Mouse (Mus musculus): ENCODE measurements around the gene Gpha2. TPM values are rescaled to one million over a fixed set of nuclear protein-coding genes. Genes with fewer than 3 reads are reported as not detected.

Gene Gpha2
- polyA plus RNA-seq (2015; fragmentation: Nextera tagmentation; extraction: Ambion mirVana), result 0.57 TPM in 1 of 2 replicates, not detected in the other

- WGBS, result 35% methylated on average over 2 of the region's 2 CpGs
- ATAC-seq (replicated peaks; ENCODE audit: insufficient number of reproducible peaks, insufficient read depth, low FRiP score, low read depth), result no peak
Measured at GRCm38 (mm10) chr19:6226135-6226534, at the start of gene Gpha2. Gene Gpha2, plus strand, starts transcription at chr19:6226380.

DNA sequence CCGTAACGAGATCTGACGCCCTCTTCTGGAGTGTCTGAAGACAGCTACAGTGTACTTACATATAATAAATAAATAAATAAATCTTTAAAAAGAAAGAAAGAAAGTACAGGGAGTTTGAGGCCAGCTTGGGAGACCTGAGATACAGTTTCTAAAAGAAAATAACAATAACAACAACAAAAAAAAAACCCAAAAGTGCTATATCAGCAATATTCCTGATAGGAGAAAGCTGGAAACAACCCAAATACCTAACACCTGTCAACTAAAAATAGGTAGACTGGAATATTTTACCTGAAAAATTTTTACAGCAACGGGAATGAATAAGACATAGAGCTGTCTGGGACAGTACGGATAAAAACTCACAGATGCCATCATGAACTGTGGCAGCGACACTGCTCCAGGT is 47.4 kb upstream of the Gpha2 start:
- 82% methylated on average over 6 of the region's 6 CpGs for WGBS

More at GRCm38 (mm10) chr19:6226135-6226534, at the start of gene Gpha2:
- no peak within 1 kb of the TSS for H3K4me3 ChIP-seq
- H3K27ac ChIP-seq, result no peak within 1 kb of the TSS
- H3K9me3 ChIP-seq (replicated peaks), result no peaks in the 10 kb centered on the region
- no peak within 1 kb of the TSS for H3K4me2 ChIP-seq
- peaks cover 27% of the 10 kb centered on the region for H3K36me3 ChIP-seq
- no peaks in the 10 kb centered on the region for H3K4me1 ChIP-seq (replicated peaks)
- H3K27me3 ChIP-seq, result no peaks in the 10 kb centered on the region
- H3K9ac ChIP-seq, result no peak within 1 kb of the TSS

GRCm38 (mm10) chr19:6181629-6182028 is 44.6 kb upstream of the Gpha2 start:
- H3K4me3 ChIP-seq, result no peak overlapping the region
- 13% methylated on average over 5 of the region's 5 CpGs for WGBS
- ATAC-seq (replicated peaks; ENCODE audit: insufficient number of reproducible peaks, insufficient read depth, low FRiP score, low read depth), result no peak
- no peak overlapping the region for H3K9ac ChIP-seq
- H3K9me3 ChIP-seq (replicated peaks), result no peaks in the 10 kb centered on the region
- no peak overlapping the region for H3K27ac ChIP-seq
- H3K27me3 ChIP-seq, result peaks cover 9% of the 10 kb centered on the region; the same call in 1 of the 2 replicates
- H3K4me1 ChIP-seq (replicated peaks), result no peaks in the 10 kb centered on the region
- H3K4me2 ChIP-seq, result no peak overlapping the region
- H3K36me3 ChIP-seq, result no peaks in the 10 kb centered on the region

More for the DNA sequence above, 47.4 kb upstream of the Gpha2 start:
- Histone ChIP-seq H3K4me1 (replicated peaks) (no peaks in the 10 kb centered on the region), H3K27ac (no peak overlapping the region), H3K4me2 (no peak overlapping the region), H3K4me3 (no peak overlapping the region), H3K36me3 (no peaks in the 10 kb centered on the region), H3K27me3 (peaks cover 9% of the 10 kb centered on the region; the same call in 1 of the 2 replicates), H3K9ac (no peak overlapping the region), H3K9me3 (replicated peaks) (no peaks in the 10 kb centered on the region)
- ATAC-seq (replicated peaks; ENCODE audit: insufficient number of reproducible peaks, insufficient read depth, low FRiP score, low read depth), result no peak

- no peak for ATAC-seq (replicated peaks; ENCODE audit: insufficient number of reproducible peaks, insufficient read depth, low FRiP score, low read depth)
- 19% methylated on average over 3 of the region's 3 CpGs for WGBS
- Histone ChIP-seq H3K9ac (no peak overlapping the region), H3K27ac (no peak overlapping the region), H3K4me2 (no peak overlapping the region), H3K36me3 (no peaks in the 10 kb centered on the region), H3K4me1 (replicated peaks) (no peaks in the 10 kb centered on the region), H3K4me3 (no peak overlapping the region), H3K9me3 (replicated peaks) (no peaks in the 10 kb centered on the region), H3K27me3 (peaks cover 9% of the 10 kb centered on the region; the same call in 1 of the 2 replicates)
Measured at GRCm38 (mm10) chr19:6182534-6182933, 43.6 kb upstream of the Gpha2 start.

- no peaks in the 10 kb centered on the region for H3K4me1 ChIP-seq (replicated peaks)
- no peak within 1 kb of the TSS for H3K4me2 ChIP-seq
- no peak within 1 kb of the TSS for H3K9ac ChIP-seq
- no peak for ATAC-seq (replicated peaks; ENCODE audit: insufficient number of reproducible peaks, insufficient read depth, low FRiP score, low read depth)
- H3K9me3 ChIP-seq (replicated peaks), result no peaks in the 10 kb centered on the region
- WGBS, result 76% methylated on average over 23 of the region's 23 CpGs
- peaks cover 9% of the 10 kb centered on the region; the same call in 1 of the 2 replicates for H3K27me3 ChIP-seq
- H3K27ac ChIP-seq, result no peak within 1 kb of the TSS
- H3K36me3 ChIP-seq, result no peaks in the 10 kb centered on the region
- no peak within 1 kb of the TSS for H3K4me3 ChIP-seq
Measured at GRCm38 (mm10) chr19:6184131-6184530, 42.0 kb upstream of the Gpha2 start, which contains the start of gene Majin. Gene Majin, plus strand, starts transcription at chr19:6184388.

- Histone ChIP-seq H3K4me1 (replicated peaks) (no peaks in the 10 kb centered on the region), H3K9me3 (replicated peaks) (no peaks in the 10 kb centered on the region), H3K4me3 (no peak overlapping the region), H3K36me3 (no peaks in the 10 kb centered on the region), H3K27me3 (no peaks in the 10 kb centered on the region), H3K4me2 (no peak overlapping the region), H3K9ac (no peak overlapping the region), H3K27ac (no peak overlapping the region)
- ATAC-seq (replicated peaks; ENCODE audit: insufficient number of reproducible peaks, insufficient read depth, low FRiP score, low read depth), result no peak
- 69% methylated on average over 2 of the region's 2 CpGs for WGBS
Measured at GRCm38 (mm10) chr19:6204265-6204664, 21.9 kb upstream of the Gpha2 start.

DNA sequence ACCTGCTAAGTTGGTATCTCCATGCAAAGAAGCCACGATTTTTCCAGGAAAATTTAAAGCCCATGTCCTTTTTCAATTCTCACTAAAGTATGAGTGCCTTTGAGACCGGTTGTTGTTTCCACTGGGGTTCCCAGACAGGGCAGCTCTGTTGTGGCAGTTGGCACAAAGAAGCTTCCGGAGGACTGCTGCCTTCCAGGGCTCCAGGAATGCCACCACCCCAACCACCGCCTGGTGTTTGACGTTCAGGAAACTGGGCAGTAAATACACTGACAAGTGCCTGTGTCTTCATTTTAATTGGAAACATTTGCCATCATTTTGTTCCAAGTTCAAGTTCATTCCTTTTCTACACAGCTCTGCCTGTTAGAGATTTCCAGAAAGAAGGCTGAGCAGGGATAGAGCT is 19.5 kb upstream of the Gpha2 start:
- Histone ChIP-seq H3K4me2 (no peak overlapping the region), H3K27me3 (no peaks in the 10 kb centered on the region), H3K27ac (no peak overlapping the region), H3K9me3 (replicated peaks) (no peaks in the 10 kb centered on the region), H3K9ac (no peak overlapping the region), H3K4me1 (replicated peaks) (no peaks in the 10 kb centered on the region), H3K4me3 (no peak overlapping the region), H3K36me3 (no peaks in the 10 kb centered on the region)
- 63% methylated on average over 5 of the region's 5 CpGs for WGBS
- no peak for ATAC-seq (replicated peaks; ENCODE audit: insufficient number of reproducible peaks, insufficient read depth, low FRiP score, low read depth)

DNA sequence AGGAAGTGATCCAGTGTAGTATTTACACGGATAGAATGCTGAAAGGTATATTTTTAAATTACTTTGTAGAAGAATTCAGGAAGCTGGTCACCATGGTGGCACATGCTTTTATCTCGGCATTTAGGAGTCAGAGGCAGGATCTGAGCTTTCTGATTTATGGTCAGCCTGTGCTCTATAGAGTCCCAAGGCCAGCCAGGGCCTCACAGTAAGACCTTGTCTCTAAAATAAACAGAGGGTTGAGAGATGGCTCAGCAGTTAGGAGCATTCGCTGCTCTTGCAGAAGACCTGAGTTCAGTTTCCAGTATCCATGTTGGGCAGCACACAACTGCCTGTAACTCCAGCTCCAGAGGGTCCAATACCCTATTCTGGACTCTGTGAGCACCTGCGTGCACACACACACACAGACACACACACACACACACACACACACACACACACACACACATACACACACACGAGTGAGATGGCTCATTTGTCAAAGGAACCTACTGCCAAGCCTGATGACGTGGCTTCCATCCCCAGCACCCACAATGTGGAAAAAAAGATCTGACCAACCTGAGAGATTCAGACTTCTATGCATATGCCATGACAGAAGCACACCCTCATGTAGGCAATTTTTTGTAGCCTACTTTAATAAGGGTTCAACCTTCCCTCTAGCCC is 10.0 kb upstream of the Gpha2 start:
- no peak for ATAC-seq (replicated peaks; ENCODE audit: insufficient number of reproducible peaks, insufficient read depth, low FRiP score, low read depth)
- H3K9ac ChIP-seq, result no peak overlapping the region
- H3K36me3 ChIP-seq, result no peaks in the 10 kb centered on the region
- H3K9me3 ChIP-seq (replicated peaks), result no peaks in the 10 kb centered on the region
- H3K4me1 ChIP-seq (replicated peaks), result no peaks in the 10 kb centered on the region
- 72% methylated on average over 6 of the region's 6 CpGs for WGBS
- H3K4me2 ChIP-seq, result no peak overlapping the region
- H3K4me3 ChIP-seq, result no peak overlapping the region
- H3K27ac ChIP-seq, result no peak overlapping the region
- H3K27me3 ChIP-seq, result no peaks in the 10 kb centered on the region

DNA sequence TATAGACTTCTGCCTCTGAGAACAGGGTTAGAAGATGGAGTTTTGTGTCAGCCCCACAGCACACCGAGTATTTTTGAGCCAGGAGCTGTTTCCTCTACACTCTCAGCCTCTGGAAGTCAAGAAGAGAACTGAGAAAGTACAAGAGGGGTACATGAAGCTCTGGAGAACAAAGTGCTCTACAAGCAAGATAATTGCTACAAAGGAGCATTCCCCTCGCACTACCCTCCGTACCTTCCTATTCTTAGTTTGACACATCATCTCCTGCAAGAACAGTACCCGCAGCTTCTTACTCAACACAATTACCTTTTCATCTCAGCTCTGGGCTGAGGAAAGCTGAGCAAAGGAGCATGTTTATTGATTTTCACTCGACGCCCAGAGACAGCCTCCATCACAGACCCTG is 7.6 kb upstream of the Gpha2 start:
- Histone ChIP-seq H3K9me3 (replicated peaks) (no peaks in the 10 kb centered on the region), H3K4me2 (no peak overlapping the region), H3K27me3 (no peaks in the 10 kb centered on the region), H3K9ac (no peak overlapping the region), H3K27ac (no peak overlapping the region), H3K4me3 (no peak overlapping the region), H3K4me1 (replicated peaks) (no peaks in the 10 kb centered on the region), H3K36me3 (no peaks in the 10 kb centered on the region)
- WGBS, result 51% methylated on average over 6 of the region's 6 CpGs
- ATAC-seq (replicated peaks; ENCODE audit: insufficient number of reproducible peaks, insufficient read depth, low FRiP score, low read depth), result no peak

DNA sequence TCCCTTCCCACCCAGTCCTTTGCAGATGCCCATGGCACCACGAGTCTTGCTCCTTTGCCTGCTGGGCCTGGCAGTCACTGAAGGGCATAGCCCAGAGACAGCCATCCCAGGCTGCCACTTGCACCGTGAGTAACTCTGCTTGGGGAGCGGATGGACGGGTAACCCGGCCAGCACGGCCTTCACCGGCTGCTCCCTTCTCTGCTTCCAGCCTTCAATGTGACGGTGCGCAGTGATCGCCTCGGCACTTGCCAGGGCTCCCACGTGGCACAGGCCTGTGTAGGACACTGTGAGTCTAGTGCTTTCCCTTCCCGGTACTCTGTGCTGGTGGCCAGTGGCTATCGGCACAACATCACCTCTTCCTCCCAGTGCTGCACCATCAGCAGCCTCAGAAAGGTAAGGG is 583 bp downstream of the Gpha2 start:
- H3K36me3 ChIP-seq, result peaks cover 33% of the 10 kb centered on the region

DNA sequence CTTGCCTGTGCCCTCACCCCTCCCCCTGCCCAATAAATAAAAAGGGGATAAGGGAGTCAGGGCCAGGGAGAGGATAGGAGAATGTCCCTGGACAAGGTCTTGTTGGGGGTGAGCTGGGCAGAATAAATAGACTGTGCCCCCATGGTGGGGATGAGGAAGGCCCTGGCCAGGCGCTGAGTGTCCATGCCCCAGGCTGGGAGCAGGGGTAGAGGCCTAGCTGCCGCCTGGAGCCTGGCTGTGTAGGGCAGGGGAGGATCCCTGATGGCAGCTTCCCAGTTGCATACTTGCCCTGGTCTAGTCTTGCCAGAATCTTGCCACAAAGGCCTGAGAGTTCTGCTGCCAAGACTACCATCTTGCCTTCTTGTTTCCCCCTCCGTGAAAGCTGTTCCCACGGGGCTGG is 1.7 kb downstream of the Gpha2 start:
- Histone ChIP-seq H3K4me2 (no peak overlapping the region), H3K4me3 (no peak overlapping the region), H3K27ac (no peak overlapping the region), H3K36me3 (peaks cover 42% of the 10 kb centered on the region), H3K27me3 (no peaks in the 10 kb centered on the region), H3K9ac (no peak overlapping the region), H3K9me3 (replicated peaks) (no peaks in the 10 kb centered on the region), H3K4me1 (replicated peaks) (no peaks in the 10 kb centered on the region)
- 92% methylated on average over 4 of the region's 4 CpGs for whole genome bisulfite sequencing
- ATAC-seq (replicated peaks; ENCODE audit: insufficient number of reproducible peaks, insufficient read depth, low FRiP score, low read depth), result no peak

More for the DNA sequence above, 583 bp downstream of the Gpha2 start:
- Histone ChIP-seq H3K4me3 (no peak overlapping the region), H3K27me3 (no peaks in the 10 kb centered on the region), H3K9me3 (replicated peaks) (no peaks in the 10 kb centered on the region), H3K27ac (no peak overlapping the region), H3K4me1 (replicated peaks) (no peaks in the 10 kb centered on the region), H3K4me2 (no peak overlapping the region), H3K9ac (no peak overlapping the region)
- no peak for ATAC-seq (replicated peaks; ENCODE audit: insufficient number of reproducible peaks, insufficient read depth, low FRiP score, low read depth)
- 87% methylated on average over 14 of the region's 14 CpGs for WGBS

DNA sequence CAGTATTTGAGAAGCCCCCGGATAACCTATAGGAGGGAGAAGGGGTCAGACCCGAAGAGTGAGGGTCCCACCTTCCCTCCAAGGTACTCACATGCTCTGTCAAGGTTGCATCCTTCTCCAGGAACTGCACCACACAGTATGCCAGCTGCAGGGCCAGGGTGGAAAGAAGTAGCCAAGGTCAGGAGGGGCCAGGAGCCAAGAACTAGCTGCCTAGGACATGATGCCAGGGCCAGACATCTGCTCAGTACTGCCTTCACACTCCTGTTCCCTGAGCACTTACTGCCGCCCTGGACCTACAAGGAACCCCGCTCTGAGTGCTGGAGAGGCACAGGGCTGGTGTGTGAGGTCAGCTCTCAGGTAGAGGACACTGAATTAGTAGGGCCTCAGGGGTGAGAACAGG is 4.2 kb downstream of the Gpha2 start:
- Histone ChIP-seq H3K36me3 (peaks cover 45% of the 10 kb centered on the region), H3K9ac (no peak overlapping the region), H3K27me3 (no peaks in the 10 kb centered on the region), H3K9me3 (replicated peaks) (no peaks in the 10 kb centered on the region), H3K4me2 (no peak overlapping the region), H3K27ac (no peak overlapping the region), H3K4me1 (replicated peaks) (peaks cover 17% of the 10 kb centered on the region), H3K4me3 (no peak overlapping the region)
- no peak for ATAC-seq (replicated peaks; ENCODE audit: insufficient number of reproducible peaks, insufficient read depth, low FRiP score, low read depth)
- 84% methylated on average over 4 of the region's 4 CpGs for WGBS
